Mouse (Mus musculus) G1E (cell line): ENCODE data around the gene Hspb2.

Experiments
- CTCF ChIP-seq: IDR thresholded peaks from 2 replicates; pipeline ENCODE4 v1.5.1; 2012; ENCODE audit warnings: low read depth, low read length, inconsistent platforms, mixed read lengths
- GATA1 ChIP-seq: IDR thresholded peaks from 2 replicates; pipeline ENCODE4 v1.6.1; 2012; ENCODE audit warnings: borderline replicate concordance, low read length, inconsistent platforms, mixed read lengths
- TAL1 ChIP-seq: conservative IDR thresholded peaks from 2 replicates; pipeline ENCODE4 v1.6.1; 2012; ENCODE audit warnings: low read depth, low read length, inconsistent platforms, mixed read lengths

DNA sequence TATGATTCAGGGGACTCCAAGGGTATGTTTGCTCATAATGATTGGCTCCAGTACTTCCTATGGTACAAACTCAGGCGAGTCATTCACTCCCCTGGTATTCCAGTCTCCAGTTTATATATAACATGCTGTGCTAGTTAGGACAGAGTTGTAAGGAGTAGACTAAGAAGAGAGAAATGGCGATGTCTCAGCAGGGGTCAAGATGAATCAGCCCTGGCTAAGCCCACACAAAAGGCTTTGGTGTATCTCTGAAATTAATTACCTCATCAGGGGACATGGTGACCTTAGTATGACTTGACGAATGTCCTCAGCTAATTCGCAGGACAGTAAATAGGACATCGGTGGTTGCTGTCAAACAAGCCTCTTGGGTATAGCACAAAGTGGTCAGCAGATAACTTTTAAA lies 4.6 kb upstream of the Hspb2 start:
- TF ChIP-seq CTCF (no peak), TAL1 (no peak), GATA1 (no peak)
